Mouse (Mus musculus) hindbrain, postnatal 0 days (tissue): Measurements from ENCODE around the gene Sppl2a. TPM values are rescaled to one million over a fixed set of nuclear protein-coding genes. Genes with fewer than 3 reads are reported as not detected.

Experiments used
- ATAC-seq: fragments of 200-750 bp; cut with Nextera tagmentation; 2 replicates; pipeline ENCODE4 v1.8.0; 2017; ENCODE audit warnings: mild to moderate bottlenecking, moderate TSS enrichment, moderate library complexity
- DNase-seq: peaks from one replicate; pipeline ENCODE4 v3.0.0-alpha.2; 2015; ENCODE audit warnings: low spot score
- H3K27ac ChIP-seq: fragments of 300-500 bp; sonication (generic); 2 replicates; pipeline ENCODE4 v1.5.1; 2014; ENCODE audit warnings: mild to moderate bottlenecking
- H3K27me3 ChIP-seq: fragments of 300-500 bp; sonication (generic); 2 replicates; pipeline ENCODE4 v1.6.1; 2014; ENCODE audit warnings: low read length, mixed read lengths; ENCODE audit not compliant: insufficient read depth
- H3K36me3 ChIP-seq: fragments of 300-500 bp; sonication (generic); 2 replicates; pipeline ENCODE4 v1.6.1; 2014; ENCODE audit warnings: low read length, mixed read lengths; ENCODE audit not compliant: insufficient read depth
- H3K4me1 ChIP-seq: fragments of 300-500 bp; sonication (generic); 2 replicates; pipeline ENCODE4 v1.6.1; 2014; ENCODE audit warnings: antibody characterized with exemption, low read length, mixed read lengths; ENCODE audit not compliant: insufficient read depth
- H3K4me2 ChIP-seq: fragments of 300-500 bp; sonication (generic); 2 replicates; pipeline ENCODE4 v1.6.1; 2014; ENCODE audit warnings: low read depth, mild to moderate bottlenecking, low read length, moderate library complexity, mixed read lengths
- H3K4me3 ChIP-seq: fragments of 300-500 bp; sonication (generic); 2 replicates; pipeline ENCODE4 v1.5.1; 2014; ENCODE audit warnings: low read length
- H3K9ac ChIP-seq: fragments of 300-500 bp; sonication (generic); replicated peaks from 2 replicates; pipeline ENCODE4 v1.6.1; 2014; ENCODE audit warnings: mild to moderate bottlenecking, low read length, moderate library complexity, mixed read lengths
- H3K9me3 ChIP-seq: fragments of 300-500 bp; sonication (generic); 2 replicates; pipeline ENCODE4 v1.6.1; 2016; ENCODE audit warnings: low read length, mixed read lengths
- CTCF ChIP-seq: IDR thresholded peaks from 2 replicates; pipeline ENCODE4 v1.5.1; 2016; ENCODE audit warnings: antibody characterized with exemption, control low read depth, low read depth
- WGBS: fragments of 180-500 bp; shearing (Covaris S2); extraction: QIAGEN DNeasy Blood & Tissue Kit; methylation state at CpG from one replicate; pipeline ENCODE4 v1.1.7; 2014; 5-methylcytosine and 5-hydroxymethylcytosine counted together
- microRNA-seq, 2 experiments: library from miRNA; unstranded; fragments of <30 nt; microRNA quantifications; one replicate each; pipeline ENCODE4; 2016
- polyA plus RNA-seq: library from polyadenylated mRNA; unstranded; fragments of >200 nt; fragmentation: Nextera tagmentation; extraction: Ambion mirVana; gene quantifications from 2 replicates; pipeline ENCODE4 v1.2.1, GENCODE M21; 2015
- total RNA-seq: library from RNA; depleted of rRNA; stranded (reverse); fragments of >200 nt; gene quantifications from 2 replicates; pipeline ENCODE4 v1.2.3, GENCODE M21; 2014; rRNA removed

Gene Sppl2a
- total and polyA plus RNA-seq, 2 experiments from 2014 or later: 29.0 to 35.9 TPM

DNA sequence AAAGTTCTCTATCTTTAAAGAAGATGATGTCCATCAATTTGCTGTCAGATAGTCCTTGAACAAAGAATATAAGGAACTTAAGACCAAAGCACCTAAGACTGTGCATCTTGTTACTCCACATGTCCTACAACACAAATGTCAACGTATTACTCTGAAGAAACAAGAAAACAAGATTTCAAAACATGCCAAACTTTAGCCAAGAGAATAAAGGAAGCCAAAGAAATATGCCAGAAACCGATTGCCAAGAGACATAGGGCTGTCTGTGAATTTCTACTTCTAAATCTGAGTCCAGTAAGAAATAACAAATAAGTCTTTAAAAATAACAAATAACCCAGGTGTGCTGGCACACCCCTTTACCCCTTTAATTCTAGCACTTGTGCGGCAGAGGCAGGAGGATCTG lies 68.0 kb downstream of the Sppl2a start:
- Histone ChIP-seq H3K27me3 (no peaks in the 10 kb centered on the region), H3K9ac (no peak overlapping the region), H3K4me1 (no peaks in the 10 kb centered on the region), H3K27ac (no peak overlapping the region), H3K4me2 (no peak overlapping the region), H3K9me3 (no peaks in the 10 kb centered on the region), H3K36me3 (no peaks in the 10 kb centered on the region), H3K4me3 (no peak overlapping the region)
- no peak for TF ChIP-seq CTCF
- ATAC-seq: no peak
- DNase-seq: no peak
- WGBS: 88% methylated on average over 3 of the region's 3 CpGs

DNA sequence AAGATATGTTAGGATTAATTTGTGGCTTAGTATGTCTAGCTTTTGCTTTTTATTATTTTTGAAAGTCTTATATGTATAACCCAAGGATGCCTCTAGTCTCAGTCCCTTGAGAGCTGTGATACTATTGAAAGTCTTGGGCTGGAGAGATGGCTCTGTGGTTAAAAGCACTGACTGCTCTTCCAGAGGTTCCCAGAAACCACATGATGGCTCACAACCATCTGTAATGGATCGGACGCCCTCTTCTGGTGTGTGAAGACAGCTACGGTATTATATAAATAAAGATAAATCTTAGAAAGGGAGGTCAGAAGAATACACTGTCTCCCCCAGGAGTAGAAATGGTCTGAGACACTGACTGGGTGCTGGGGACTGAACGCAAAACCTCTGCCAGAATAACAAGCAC lies 88.3 kb downstream of the Sppl2a start:
- H3K9me3 ChIP-seq: no peaks in the 10 kb centered on the region
- WGBS: 91% methylated on average over 4 of the region's 4 CpGs

More for the DNA sequence above, 88.3 kb downstream of the Sppl2a start:
- Histone ChIP-seq H3K4me3 (no peak overlapping the region), H3K4me2 (no peak overlapping the region), H3K27ac (no peak overlapping the region), H3K4me1 (no peaks in the 10 kb centered on the region), H3K9ac (no peak overlapping the region), H3K36me3 (peaks cover 19% of the 10 kb centered on the region), H3K27me3 (no peaks in the 10 kb centered on the region)
- ATAC-seq (no peak), DNase-seq (no peak)
- TF ChIP-seq CTCF: no peak

Small RNAs within 50 kb of the gene (microRNA-seq; reads per million reads assigned to microRNA genes)
- gene Mir3473g: 0 to 0.53 reads per million in 2 experiments

Other genes starting within 250 kb of the Sppl2a start
- gene Usp8, start 225.9 kb downstream of the Sppl2a start, total RNA-seq: 15.6 and 20.3 TPM in 2 replicates
- gene Usp8, start 225.9 kb downstream of the Sppl2a start, polyA plus RNA-seq: 20.9 and 22.3 TPM in 2 replicates
- gene Usp50, start 149.8 kb downstream of the Sppl2a start, total RNA-seq: 0.10 and 0.47 TPM in 2 replicates
- 2.1 TPM in 2 replicates for gene Usp50, start 149.8 kb downstream of the Sppl2a start, polyA plus RNA-seq
- 15.9 and 28.8 TPM in 2 replicates for gene Trpm7, start 57.0 kb downstream of the Sppl2a start, total RNA-seq
- 25.3 and 28.1 TPM in 2 replicates for gene Trpm7, start 57.0 kb downstream of the Sppl2a start, polyA plus RNA-seq
- 9.5 and 10.1 TPM in 2 replicates for gene Ap4e1, start 75.5 kb upstream of the Sppl2a start, total RNA-seq
- 5.9 and 7.4 TPM in 2 replicates for gene Ap4e1, start 75.5 kb upstream of the Sppl2a start, polyA plus RNA-seq
- 6.8 and 9.3 TPM in 2 replicates for gene Blvra, start 137.4 kb upstream of the Sppl2a start, total RNA-seq
- 26.5 and 33.4 TPM in 2 replicates for gene Blvra, start 137.4 kb upstream of the Sppl2a start, polyA plus RNA-seq
- gene Ncaph, start 200.7 kb upstream of the Sppl2a start, total RNA-seq: 13.7 and 15.9 TPM in 2 replicates
- 13.0 and 15.6 TPM in 2 replicates for gene Ncaph, start 200.7 kb upstream of the Sppl2a start, polyA plus RNA-seq
- gene Itpripl1, start 210.2 kb upstream of the Sppl2a start, total RNA-seq: 11.5 and 14.6 TPM in 2 replicates
- 11.0 and 12.4 TPM in 2 replicates for gene Itpripl1, start 210.2 kb upstream of the Sppl2a start, polyA plus RNA-seq